Mouse (Mus musculus): ENCODE data around the gene Ccdc183. TPM values are rescaled to one million over a fixed set of nuclear protein-coding genes. Genes with fewer than 3 reads are reported as not detected.

The Ccdc183 gene
- polyA plus RNA-seq, 1 experiment from 2014 or later = 0.32 TPM

DNA sequence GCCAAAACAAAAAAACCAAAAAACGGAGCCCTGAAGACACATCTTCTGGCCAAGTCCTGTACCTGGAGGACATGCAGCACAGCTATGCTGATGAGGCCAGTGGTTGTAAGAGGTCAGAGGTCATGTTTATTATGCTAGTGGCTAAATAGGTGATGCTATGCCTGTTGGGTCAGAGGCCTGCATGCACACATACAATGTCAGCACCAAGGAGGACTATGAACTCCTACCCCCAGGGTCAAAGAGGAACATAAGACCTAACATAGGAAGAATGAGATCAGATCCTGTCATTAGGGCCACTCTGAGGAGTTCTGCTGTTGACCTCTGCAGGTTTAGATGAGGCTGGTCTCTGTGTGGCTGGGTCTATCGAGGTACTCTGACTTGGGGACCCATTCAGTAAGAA, 17.4 kb downstream of the Ccdc183 start:
- Histone ChIP-seq H3K9ac (no peak overlapping the region), H3K27me3 (no peaks in the 10 kb centered on the region), H3K4me1 (no peaks in the 10 kb centered on the region), H3K4me3 (no peak overlapping the region), H3K27ac (no peak overlapping the region), H3K36me3 (peaks cover 82% of the 10 kb centered on the region), H3K4me2 (replicated peaks) (no peak overlapping the region), H3K9me3 (replicated peaks) (no peaks in the 10 kb centered on the region)
- 96% methylated on average over 2 of the region's 2 CpGs for WGBS
- no peak for ATAC-seq (ENCODE audit: low FRiP score)

DNA sequence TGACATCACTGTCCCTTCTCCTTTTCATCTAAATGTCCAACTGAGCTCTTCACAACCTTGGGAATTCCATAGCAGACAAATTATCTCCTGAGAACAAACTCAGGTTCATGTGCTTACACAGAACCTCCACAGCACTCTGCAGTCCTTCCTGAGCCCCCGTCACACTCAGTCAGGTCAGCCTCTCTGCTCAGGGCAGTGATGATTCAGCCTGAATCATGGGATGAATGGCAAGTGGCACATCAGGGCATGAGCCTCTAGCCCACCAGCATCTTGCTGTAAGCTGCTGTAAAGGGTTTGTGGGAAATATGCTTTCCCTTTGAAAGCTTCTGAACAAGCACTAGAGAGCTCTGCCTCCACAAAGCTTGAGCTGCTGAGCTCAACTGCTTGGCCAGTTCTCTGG, 18.7 kb downstream of the Ccdc183 start:
- no peaks in the 10 kb centered on the region for H3K27me3 ChIP-seq
- no peaks in the 10 kb centered on the region for H3K9me3 ChIP-seq (replicated peaks)
- no peak overlapping the region for H3K4me2 ChIP-seq (replicated peaks)
- H3K27ac ChIP-seq = no peak overlapping the region
- peaks cover 90% of the 10 kb centered on the region for H3K36me3 ChIP-seq
- no peaks in the 10 kb centered on the region for H3K4me1 ChIP-seq
- H3K4me3 ChIP-seq = no peak overlapping the region
- no peak for ATAC-seq (ENCODE audit: low FRiP score)
- WGBS = 91% methylated on average over 1 of the region's 1 CpGs
- no peak overlapping the region for H3K9ac ChIP-seq

DNA sequence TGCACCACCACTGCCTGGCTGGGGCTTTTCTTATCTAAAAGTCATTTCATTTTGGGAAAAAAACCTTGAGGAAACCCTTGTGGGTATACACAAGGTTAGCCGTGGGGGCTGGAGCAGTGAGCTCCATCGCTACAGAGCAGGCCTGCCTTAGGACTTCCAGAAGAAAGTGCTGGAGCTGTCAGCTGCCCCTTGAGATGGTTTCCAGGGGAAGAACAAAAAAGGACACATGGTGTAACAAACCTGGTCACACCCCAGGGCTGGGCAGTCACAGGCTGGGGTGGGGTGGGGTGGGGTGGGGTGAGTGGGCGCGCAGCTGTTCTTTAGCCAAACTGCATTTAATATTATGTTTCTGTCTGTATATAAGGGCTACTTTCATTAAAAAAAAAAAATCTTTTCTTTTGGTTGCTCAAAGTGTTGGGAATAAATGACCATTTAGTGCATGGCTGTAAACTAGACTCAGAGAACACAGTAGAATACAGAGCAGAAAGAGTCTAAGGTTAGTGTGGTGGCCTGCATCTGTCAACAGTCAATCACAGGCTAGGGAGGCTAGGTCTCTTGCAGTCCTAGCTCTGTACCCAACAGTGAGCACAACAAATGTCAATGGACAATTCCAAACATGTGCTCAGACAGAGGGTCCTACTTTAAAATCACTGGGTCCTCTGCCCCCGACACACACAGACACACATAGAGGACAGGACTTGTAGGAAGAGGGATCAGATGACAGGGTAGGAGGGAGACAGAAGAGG, 20.5 kb downstream of the Ccdc183 start:
- peaks cover 93% of the 10 kb centered on the region for H3K36me3 ChIP-seq
- ATAC-seq (ENCODE audit: low FRiP score) = no peak

DNA sequence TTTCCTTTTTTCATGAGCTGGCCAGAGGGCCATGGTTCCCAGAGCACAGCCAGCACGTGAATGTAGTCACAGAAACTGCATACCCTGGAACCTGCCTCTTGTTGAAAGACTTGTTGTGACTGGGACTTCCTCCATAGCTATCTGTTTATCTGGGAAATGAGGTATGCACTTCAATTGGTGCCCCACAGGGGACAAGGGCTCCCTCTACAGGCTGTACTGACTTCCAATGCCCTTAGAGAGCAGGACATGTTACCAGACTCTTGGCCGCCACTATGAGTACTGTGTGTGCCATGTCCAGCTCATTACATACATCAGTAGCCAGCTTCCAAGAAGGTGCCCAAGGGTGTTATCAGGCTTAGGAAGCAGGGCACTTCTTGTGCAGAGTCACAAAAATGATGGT, 25.6 kb downstream of the Ccdc183 start:
- H3K36me3 ChIP-seq = peaks cover 93% of the 10 kb centered on the region
- WGBS = 72% methylated on average over 2 of the region's 2 CpGs
- H3K27me3 ChIP-seq = no peaks in the 10 kb centered on the region
- no peak overlapping the region for H3K4me3 ChIP-seq
- H3K4me1 ChIP-seq = no peaks in the 10 kb centered on the region
- H3K4me2 ChIP-seq (replicated peaks) = no peak overlapping the region
- no peak for ATAC-seq (ENCODE audit: low FRiP score)
- H3K9me3 ChIP-seq (replicated peaks) = no peaks in the 10 kb centered on the region
- H3K9ac ChIP-seq = no peak overlapping the region
- H3K27ac ChIP-seq = no peak overlapping the region

More for the DNA sequence above, 20.5 kb downstream of the Ccdc183 start:
- Histone ChIP-seq H3K27me3 (no peaks in the 10 kb centered on the region), H3K4me3 (no peak overlapping the region), H3K4me1 (no peaks in the 10 kb centered on the region), H3K27ac (no peak overlapping the region), H3K9me3 (replicated peaks) (no peaks in the 10 kb centered on the region), H3K4me2 (replicated peaks) (no peak overlapping the region), H3K9ac (no peak overlapping the region)
- 97% methylated on average over 5 of the region's 5 CpGs for WGBS

DNA sequence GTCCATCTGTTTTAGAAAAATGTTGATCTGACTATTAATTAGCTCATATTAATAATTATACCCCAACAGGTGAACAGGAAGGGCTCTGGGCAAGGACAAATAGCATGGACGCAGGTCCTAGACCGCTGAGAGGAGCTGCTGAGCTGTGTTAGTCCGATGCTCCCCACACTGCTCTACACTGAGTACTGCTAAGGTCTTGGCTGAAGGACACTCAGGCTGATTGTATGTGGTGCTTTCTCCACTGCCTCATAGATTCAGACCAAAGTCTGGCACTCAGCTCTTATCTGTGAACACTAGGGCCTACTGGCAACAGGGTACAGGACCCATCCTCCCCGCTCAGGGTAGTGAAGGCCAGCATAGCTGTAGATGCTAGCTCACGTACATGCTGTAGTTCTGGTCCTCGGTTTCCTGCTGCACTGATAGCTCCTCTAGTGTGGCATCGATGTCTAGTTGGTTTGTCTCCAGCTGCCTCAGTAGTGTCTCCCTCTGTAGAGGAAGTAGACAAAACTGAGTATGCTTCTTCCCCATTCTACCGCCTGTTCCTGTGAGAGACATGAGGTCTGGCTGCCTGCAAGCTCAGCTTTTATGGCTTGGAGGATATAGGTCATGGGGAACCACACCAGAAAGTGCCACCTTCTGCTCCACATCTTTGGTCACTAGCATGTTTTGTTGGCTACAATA, 29.1 kb downstream of the Ccdc183 start:
- H3K4me2 ChIP-seq (replicated peaks) = no peak overlapping the region
- no peaks in the 10 kb centered on the region for H3K4me1 ChIP-seq
- H3K9ac ChIP-seq = no peak overlapping the region
- no peaks in the 10 kb centered on the region for H3K9me3 ChIP-seq (replicated peaks)
- no peak overlapping the region for H3K4me3 ChIP-seq
- no peak for ATAC-seq (ENCODE audit: low FRiP score)
- 97% methylated on average over 8 of the region's 8 CpGs for WGBS
- peaks cover 96% of the 10 kb centered on the region for H3K36me3 ChIP-seq
- H3K27ac ChIP-seq = no peak overlapping the region
- H3K27me3 ChIP-seq = no peaks in the 10 kb centered on the region

DNA sequence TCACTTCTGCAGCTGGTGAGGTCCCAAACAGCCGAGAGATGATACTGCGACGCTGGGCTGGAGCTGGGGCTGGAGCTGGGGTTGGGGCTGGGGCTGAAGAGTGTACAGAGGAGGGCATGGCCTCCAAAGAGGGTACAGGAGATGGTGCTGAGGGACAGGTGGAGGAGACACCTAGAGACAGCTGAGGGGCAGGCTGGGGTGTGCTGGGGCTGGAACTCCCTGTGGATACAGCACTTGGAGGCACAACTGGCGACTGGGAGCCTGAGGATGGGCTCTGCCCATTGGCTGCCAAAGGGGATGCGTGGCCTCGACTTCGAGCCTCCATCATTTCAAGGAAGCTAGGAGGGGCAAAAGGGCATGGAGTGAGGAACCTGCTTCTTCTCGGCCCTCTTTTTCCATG, 30.2 kb downstream of the Ccdc183 start:
- peaks cover 10% of the 10 kb centered on the region for H3K4me1 ChIP-seq
- H3K9ac ChIP-seq = no peak overlapping the region
- no peaks in the 10 kb centered on the region for H3K9me3 ChIP-seq (replicated peaks)
- H3K4me2 ChIP-seq (replicated peaks) = no peak overlapping the region
- H3K27me3 ChIP-seq = no peaks in the 10 kb centered on the region
- WGBS = 94% methylated on average over 8 of the region's 8 CpGs
- H3K4me3 ChIP-seq = no peak overlapping the region
- H3K27ac ChIP-seq = no peak overlapping the region
- no peak for ATAC-seq (ENCODE audit: low FRiP score)
- peaks cover 91% of the 10 kb centered on the region for H3K36me3 ChIP-seq

DNA sequence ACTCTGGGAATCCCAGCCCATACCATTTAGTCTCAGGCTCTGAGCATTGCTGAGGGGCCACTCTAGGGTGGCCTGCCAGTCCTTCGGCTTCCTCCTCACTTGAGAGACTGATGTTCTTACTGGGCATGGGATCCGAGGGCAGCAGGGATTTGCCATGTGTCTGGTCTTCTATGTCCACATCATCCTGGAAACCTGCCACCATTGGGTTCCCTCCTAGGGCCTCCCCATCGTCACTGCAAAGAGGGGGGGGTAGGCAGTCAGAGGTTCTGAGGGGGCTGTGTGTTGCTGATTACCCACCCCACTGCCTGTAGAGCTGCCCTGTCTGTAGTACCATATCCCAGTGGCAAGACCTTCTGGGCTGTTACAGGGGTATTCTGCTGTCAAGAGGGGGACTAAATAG, 31.9 kb downstream of the Ccdc183 start:
- Histone ChIP-seq H3K9ac (no peak overlapping the region), H3K4me2 (replicated peaks) (no peak overlapping the region), H3K27ac (no peak overlapping the region), H3K4me3 (no peak overlapping the region), H3K36me3 (peaks cover 74% of the 10 kb centered on the region), H3K4me1 (peaks cover 26% of the 10 kb centered on the region), H3K9me3 (replicated peaks) (no peaks in the 10 kb centered on the region), H3K27me3 (peaks cover 8% of the 10 kb centered on the region)
- 88% methylated on average over 3 of the region's 3 CpGs for WGBS
- no peak for ATAC-seq (ENCODE audit: low FRiP score)

DNA sequence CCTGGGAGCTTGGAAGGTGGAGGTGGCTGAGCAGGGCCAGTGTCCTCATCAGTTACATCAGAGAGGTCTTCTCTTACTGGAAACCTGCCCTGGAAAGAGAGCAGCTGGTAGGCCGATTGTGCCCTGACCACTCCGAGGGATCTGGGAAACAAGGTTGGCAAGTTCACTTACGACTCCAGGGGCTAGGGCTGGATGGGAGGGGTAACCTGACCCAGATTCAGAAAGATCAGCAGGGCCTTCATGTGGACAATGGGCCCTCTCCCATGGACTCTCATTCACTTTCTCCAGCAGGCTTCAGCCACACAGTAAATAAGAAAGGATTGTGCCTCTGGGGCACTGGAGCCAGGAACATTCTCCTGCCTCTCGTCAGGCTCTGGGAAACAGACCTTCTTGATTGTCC, 32.6 kb downstream of the Ccdc183 start:
- no peak overlapping the region for H3K27ac ChIP-seq
- H3K9ac ChIP-seq = no peak overlapping the region
- peaks cover 66% of the 10 kb centered on the region for H3K36me3 ChIP-seq
- no peak overlapping the region for H3K4me2 ChIP-seq (replicated peaks)
- no peaks in the 10 kb centered on the region for H3K9me3 ChIP-seq (replicated peaks)
- 84% methylated on average over 4 of the region's 4 CpGs for WGBS
- H3K4me3 ChIP-seq = no peak overlapping the region
- H3K27me3 ChIP-seq = peaks cover 15% of the 10 kb centered on the region
- H3K4me1 ChIP-seq = peaks cover 31% of the 10 kb centered on the region
- no peak for ATAC-seq (ENCODE audit: low FRiP score)

DNA sequence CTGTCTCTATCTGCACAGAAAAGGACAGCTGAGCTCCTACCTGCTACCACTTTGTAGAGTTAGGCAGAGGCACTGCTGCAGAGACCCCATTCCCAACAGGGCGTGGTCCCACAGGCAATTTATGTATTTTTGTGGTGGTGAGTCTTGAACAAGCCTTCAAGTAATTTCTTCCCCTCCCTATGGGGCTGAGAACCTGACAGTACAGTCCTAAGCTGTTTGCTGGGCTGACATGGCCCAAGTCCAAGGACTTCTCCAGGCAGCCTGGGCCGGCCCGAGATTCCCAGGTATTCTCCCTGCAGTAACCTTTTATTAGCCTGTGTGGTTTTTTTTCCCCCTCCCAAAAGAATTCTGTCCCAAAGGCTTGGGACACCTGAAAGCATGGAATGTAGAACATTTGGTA, 33.3 kb downstream of the Ccdc183 start:
- Histone ChIP-seq H3K27ac (no peak overlapping the region), H3K9ac (no peak overlapping the region), H3K36me3 (peaks cover 59% of the 10 kb centered on the region), H3K9me3 (replicated peaks) (no peaks in the 10 kb centered on the region), H3K4me2 (replicated peaks) (no peak overlapping the region), H3K27me3 (peaks cover 22% of the 10 kb centered on the region), H3K4me1 (peaks cover 38% of the 10 kb centered on the region), H3K4me3 (no peak overlapping the region)
- 96% methylated on average over 3 of the region's 3 CpGs for WGBS
- no peak for ATAC-seq (ENCODE audit: low FRiP score)

DNA sequence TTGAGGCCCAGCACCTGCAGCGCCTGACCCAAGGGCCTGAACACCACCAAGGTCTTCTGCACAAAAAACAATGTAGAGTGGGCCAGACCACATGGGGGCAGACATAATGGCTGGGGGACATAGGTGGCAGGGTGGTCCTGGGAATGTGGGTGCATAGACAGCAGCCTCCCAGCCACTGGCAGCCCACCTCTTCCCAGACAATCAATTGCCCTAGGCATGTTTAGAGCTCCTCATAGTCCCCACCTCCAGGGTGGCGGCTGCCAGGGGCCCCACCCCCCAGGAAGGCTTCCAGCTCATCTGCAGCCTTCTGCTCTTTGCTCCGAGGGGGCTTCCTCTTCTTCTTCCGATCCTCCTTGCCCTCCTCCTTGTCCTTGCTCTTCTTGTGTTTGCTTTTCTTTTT, 33.9 kb downstream of the Ccdc183 start:
- WGBS = 78% methylated on average over 4 of the region's 4 CpGs
- Histone ChIP-seq H3K4me1 (peaks cover 44% of the 10 kb centered on the region), H3K27me3 (peaks cover 28% of the 10 kb centered on the region), H3K4me3 (no peak overlapping the region), H3K9me3 (replicated peaks) (no peaks in the 10 kb centered on the region), H3K27ac (0 out of 2 replicates have a peak overlapping the region, but pooled peaks have one; percentile 7), H3K4me2 (replicated peaks) (no peak overlapping the region), H3K9ac (no peak overlapping the region), H3K36me3 (peaks cover 55% of the 10 kb centered on the region)
- ATAC-seq (ENCODE audit: low FRiP score) = no peak

DNA sequence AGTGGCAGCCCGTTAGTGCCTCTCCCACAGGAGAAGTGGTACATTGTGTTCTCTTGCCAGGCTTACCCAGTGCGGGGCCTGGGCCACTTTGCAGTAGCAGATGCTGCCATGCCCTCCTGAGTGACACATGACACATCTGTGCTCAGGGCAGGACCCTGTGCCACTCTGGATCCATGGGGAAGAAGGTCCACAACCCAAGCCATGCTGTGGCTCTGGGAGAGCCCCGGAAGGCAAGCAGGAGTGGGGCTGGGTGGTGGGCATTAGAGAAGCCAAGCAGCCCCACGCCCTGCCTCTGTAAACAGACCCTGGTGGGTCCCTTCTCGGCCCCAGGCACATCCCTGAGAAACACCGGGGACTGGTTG, 34.4 kb downstream of the Ccdc183 start:
- Histone ChIP-seq H3K9ac (no peak overlapping the region), H3K27me3 (peaks cover 33% of the 10 kb centered on the region), H3K4me2 (replicated peaks) (no peak overlapping the region), H3K36me3 (peaks cover 51% of the 10 kb centered on the region), H3K9me3 (replicated peaks) (no peaks in the 10 kb centered on the region), H3K27ac (peak overlapping the region; percentile 35; the same call in 1 of the 2 replicates), H3K4me3 (no peak overlapping the region), H3K4me1 (peaks cover 49% of the 10 kb centered on the region)
- 81% methylated on average over 6 of the region's 6 CpGs for WGBS
- ATAC-seq (ENCODE audit: low FRiP score) = 0 out of 2 replicates have a peak, but pooled peaks have one; percentile 15

DNA sequence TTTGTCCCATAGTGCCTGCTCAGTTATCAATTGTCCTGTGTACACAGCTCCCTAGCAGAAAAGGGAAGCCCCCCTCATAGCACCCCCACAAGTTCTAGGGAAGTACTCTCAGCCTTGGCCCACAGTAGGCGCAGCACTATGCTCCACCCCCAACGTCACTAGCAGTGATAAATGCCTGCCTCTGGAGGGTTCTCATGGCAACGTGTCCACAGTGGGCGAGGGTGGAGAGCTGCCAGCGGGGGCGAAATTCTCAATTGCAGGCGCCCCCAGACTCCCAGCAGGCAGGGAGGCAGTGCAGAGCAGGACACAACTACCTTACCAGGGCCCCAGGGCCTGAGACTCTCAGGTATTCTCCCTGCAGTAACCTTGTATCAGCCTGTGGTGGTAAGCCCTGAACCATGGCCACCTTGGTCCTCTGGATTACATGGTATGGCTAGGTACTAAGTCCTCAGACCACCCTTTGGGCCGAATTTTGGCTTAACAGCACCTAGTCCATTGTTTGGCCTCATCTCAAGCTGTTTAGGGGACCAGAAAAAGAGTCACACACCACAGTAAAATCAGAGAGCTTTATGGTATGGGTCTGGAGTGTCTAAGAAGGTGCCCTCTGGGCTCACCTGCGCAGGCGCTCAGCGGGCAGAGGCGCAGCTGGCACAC, 34.9 kb downstream of the Ccdc183 start:
- WGBS = 52% methylated on average over 12 of the region's 12 CpGs
- H3K9ac ChIP-seq = no peak overlapping the region
- peaks cover 46% of the 10 kb centered on the region for H3K36me3 ChIP-seq
- no peaks in the 10 kb centered on the region for H3K9me3 ChIP-seq (replicated peaks)
- H3K4me1 ChIP-seq = peaks cover 54% of the 10 kb centered on the region
- peak; percentile 29; the same call in 1 of the 2 replicates for ATAC-seq (ENCODE audit: low FRiP score)
- H3K27ac ChIP-seq = peak overlapping the region; percentile 35; the same call in 1 of the 2 replicates
- H3K4me2 ChIP-seq (replicated peaks) = no peak overlapping the region
- H3K4me3 ChIP-seq = no peak overlapping the region
- H3K27me3 ChIP-seq = peaks cover 38% of the 10 kb centered on the region
